Mouse (Mus musculus) mesoderm, embryonic 11.5 days (tissue): ENCODE measurements at regions not wholly inside any gene's neighbourhood (a gene's known extent, or its start where the extent isn't known, plus 50 kb on each side); places are given as distances from the start of the nearest gene placed in this dataset.

Experiments
- DNase-seq: peaks from one replicate; pipeline ENCODE4 v3.0.0-alpha.2; 2012; ENCODE audit warnings: low read depth, low spot score

DNA sequence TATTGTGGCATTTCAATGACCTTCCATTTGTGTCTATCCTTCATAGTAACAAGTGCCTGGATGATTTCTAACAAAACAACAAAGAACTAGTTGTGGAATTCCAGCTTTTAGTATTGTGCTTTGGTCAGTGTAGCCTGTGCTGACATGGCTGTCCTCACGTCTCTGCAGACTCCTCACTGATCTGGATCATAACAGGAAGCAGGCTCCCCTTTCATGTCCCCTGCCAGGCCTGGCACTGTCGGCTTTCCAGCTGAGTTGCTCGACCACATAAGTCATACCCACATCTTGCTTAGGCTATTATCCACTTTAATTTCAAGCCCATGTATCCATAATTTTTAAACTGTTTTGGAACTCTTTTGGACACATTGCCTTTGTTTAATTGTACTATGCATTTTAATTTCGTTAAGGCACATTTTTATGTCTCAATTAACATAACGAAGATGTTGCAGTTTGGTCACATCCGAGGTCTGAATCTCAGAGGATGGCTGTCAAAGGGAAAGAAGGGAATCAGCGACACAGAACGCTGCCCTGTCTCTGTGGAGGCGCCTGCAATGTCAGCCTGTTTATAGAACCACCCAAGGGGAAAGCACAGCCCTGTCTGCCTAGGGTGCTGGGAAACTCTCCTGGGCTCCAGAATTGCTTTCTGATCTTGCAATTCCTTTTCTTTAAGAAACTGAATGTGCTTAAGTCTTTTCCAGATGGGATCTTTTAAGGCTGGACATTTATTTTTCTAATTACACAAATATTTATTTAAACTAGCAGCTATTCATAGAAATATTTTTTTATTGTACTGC is 215.5 kb upstream of the Ndst3 start:
- peak; percentile 23 for DNase-seq

- no peak for DNase-seq
These were observed 227.5 kb upstream of the Ndst3 start for GRCm38 (mm10) chr3:123918140-123918539.

DNA sequence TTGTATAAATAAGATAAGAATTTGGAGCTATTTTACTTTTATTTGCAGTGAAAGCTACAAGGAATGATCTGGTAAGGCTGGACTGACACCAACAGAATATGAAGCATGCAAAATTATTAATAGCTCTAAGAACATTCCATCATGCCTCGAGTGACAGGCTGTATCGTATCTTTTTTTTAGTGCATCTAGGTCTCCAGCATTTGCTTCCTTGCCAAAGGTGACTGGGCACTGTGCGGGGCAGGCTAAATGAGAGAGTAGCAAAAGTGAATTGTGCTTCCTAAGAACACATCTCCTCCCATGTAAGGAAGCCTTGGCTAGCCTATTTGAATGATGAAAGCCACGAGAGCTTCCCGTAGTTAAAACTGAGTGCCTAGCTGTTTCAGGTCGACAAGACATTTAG is 261.5 kb upstream of the Ndst3 start:
- no peak for DNase-seq

GRCm38 (mm10) chr3:123967373-123967772 is 276.7 kb upstream of the Ndst3 start:
- no peak for DNase-seq

DNA sequence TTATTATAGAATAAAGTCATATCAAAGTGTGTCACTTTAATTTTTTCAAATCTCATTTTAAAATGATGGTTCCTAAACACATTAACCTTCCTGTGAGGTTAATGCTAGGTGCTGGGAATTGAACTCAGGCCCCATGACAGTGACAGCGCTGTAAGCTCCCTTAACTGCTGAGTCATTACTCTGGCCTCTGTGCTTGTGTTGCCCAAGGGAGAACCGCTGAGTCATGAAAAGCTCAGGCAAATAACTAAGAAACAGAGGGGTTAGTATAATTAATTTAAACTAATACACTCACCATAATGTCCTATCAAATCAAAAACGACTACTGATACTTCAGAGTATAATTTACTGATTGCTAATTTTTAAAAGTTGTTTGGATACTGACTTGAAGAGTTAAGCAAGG is 281.7 kb upstream of the Ndst3 start:
- DNase-seq: no peak

GRCm38 (mm10) chr3:123973806-123974576 is 283.3 kb upstream of the Ndst3 start:
- DNase-seq: no peak

DNA sequence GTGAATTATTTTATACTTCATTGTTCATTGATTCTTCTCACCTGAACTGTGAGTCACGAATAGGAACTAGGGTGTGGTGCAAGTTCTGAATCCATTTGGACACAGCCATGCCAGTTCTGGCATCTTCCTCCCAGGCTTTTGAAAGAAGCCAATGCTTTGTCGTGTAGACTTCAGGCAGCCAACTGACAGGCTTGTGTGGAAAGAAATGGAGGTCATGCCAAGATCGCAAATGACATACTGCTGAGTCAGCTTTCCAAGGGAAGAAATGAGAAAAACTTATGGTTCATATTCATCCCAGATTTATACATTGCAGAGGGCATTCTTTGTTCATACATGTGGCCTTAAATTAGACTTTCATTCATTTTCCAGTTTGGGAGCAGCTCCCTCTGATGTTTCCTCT is 285.8 kb upstream of the Ndst3 start:
- DNase-seq: no peak

GRCm38 (mm10) chr3:123977168-123977567 is 286.5 kb upstream of the Ndst3 start:
- DNase-seq: no peak

DNA sequence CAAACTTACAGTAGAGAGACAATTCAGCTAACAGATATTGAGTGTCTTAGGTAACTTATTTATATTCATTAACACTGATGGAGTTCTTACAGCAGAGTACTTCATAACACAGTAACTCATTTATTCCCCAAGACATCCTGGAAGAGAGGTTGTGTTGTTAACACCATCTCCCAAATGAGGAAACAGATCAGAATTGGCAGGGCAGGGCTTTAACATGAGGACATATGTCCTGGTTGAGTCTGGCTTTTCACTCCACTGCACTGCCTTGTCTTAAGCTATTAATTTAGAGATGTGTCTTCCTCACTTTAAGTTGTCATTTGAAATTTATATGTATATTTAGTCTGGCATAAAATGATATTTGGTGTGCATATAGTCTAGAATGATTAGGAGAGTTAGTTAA is 292.4 kb upstream of the Ndst3 start:
- no peak for DNase-seq

DNA sequence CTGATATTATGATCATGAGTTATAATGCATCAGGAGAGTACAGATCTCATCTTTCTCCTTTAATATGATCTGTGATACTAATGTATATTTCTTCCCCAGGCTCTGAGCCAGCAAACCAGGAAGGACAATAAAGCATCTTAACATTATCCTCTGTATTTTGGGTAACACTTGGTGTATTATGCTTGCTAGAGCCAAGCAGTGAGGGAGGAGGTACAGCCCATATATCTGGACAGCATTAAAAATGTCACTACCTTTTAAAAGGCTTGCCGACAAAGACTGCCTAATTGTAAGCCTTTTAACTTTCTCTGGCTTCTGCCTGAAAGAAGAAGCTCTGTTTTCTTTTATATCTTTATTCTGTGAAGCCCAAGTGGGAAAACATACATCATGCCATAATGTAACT is 292.9 kb upstream of the Ndst3 start:
- peak; percentile 10 for DNase-seq

GRCm38 (mm10) chr3:123984028-123984427 is 293.4 kb upstream of the Ndst3 start:
- no peak for DNase-seq

- no peak for DNase-seq
These were observed 309.4 kb upstream of the Ndst3 start for GRCm38 (mm10) chr3:123999957-124000616.

DNA sequence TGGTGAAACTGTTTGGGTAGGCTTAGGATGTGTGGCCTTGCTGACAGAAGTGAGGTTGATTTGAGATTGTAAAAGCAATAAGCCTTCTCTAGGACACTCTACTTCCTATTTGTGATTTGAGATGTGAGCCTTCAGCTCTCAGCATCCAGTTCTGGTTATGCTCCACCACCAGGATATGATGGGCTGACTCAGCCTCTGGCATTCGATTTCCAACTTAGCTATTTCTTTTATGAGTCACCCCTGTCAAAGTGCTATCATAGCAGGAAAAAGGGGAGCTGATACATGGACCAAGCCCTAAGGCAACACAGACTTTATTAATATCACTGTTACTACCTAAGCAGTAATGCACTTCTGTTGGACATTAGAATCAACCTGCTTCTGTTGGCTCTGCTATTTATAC is 310.2 kb upstream of the Ndst3 start:
- DNase-seq: no peak

GRCm38 (mm10) chr3:124011685-124012084 is 309.0 kb upstream of the Tram1l1 start:
- no peak for DNase-seq

GRCm38 (mm10) chr3:124018618-124019017 is 302.0 kb upstream of the Tram1l1 start:
- DNase-seq: no peak

GRCm38 (mm10) chr3:124026188-124026587 is 294.5 kb upstream of the Tram1l1 start:
- no peak for DNase-seq

GRCm38 (mm10) chr3:124067061-124067460 is 253.6 kb upstream of the Tram1l1 start:
- no peak for DNase-seq

GRCm38 (mm10) chr3:124067538-124067937 is 253.1 kb upstream of the Tram1l1 start:
- DNase-seq: no peak

DNA sequence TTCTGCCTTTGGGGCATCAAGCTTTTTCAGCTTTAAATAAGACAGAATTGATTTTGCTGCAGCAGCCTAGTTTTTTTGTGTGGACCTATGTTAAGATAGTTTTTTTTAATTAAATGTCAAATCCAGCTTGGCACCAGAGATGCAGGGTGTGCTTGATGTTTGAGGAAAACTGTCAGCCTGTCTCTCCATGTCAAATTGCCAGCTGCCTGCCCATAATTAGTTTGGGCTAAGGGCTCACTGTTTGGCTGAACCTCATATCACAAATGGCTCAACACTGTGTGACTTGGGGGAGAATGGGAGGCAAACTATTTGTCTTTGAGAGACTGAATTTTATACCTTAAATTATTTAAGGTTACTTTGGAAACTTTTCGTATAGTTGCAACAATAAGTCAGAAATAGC is 252.7 kb upstream of the Tram1l1 start:
- no peak for DNase-seq

DNA sequence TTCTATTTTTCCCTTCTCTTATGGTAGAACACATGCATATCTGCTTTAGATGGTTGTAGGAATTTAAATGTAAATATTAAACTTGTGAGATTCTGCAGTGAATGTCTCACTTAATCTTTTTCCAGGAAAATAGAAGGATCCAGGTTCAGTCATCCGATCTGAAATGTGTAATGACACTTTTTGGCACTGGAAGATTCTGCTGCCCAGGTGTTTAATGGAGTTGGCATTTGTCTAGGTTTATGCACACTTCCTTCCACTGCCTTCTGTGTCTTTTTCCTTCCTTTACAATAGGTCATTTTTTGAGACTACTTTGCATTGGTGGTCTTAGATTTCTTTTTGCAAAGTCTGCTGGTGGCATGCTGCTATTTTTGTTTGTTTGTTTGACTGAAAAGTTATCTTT is 251.5 kb upstream of the Tram1l1 start:
- no peak for DNase-seq

DNA sequence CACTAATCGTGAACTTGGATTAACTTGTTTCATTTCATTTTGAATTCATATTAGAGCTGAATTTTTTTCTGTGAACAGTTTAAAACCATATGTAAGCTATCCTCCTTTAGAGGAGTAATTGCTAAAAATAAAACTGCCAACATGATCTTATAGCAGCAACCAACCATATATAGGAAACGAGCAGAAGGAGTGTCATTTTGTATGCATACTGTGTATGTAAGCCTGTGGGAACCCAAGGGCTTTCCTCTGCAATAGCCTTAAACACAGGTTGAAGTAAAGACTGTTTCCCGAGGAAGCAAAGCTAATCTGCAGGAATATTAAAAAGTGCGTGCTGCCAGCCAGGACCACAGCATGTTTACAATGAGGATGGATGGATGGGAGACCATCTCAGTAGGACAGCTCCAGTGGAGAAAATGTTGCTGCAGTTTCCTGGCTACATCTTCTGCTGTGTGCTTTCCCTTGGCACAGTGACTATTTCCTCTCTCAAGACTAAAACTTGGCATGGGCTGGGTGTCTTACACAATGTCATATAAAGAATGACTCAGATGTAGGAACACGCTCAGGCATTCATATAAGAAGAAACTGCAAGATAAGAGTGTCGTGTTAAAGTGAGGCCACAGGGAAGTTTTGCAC is 244.6 kb upstream of the Tram1l1 start:
- no peak for DNase-seq
